Mouse (Mus musculus) thymus, adult 18-20 months (tissue): ENCODE results near the gene Tmem221.

Experiments used
- DNase-seq, 2 experiments: peaks; one replicate each; pipeline ENCODE4 v3.0.0; 2022; ENCODE audit warnings: mixed read lengths in 2 of 2

Gene Tmem221

DNA sequence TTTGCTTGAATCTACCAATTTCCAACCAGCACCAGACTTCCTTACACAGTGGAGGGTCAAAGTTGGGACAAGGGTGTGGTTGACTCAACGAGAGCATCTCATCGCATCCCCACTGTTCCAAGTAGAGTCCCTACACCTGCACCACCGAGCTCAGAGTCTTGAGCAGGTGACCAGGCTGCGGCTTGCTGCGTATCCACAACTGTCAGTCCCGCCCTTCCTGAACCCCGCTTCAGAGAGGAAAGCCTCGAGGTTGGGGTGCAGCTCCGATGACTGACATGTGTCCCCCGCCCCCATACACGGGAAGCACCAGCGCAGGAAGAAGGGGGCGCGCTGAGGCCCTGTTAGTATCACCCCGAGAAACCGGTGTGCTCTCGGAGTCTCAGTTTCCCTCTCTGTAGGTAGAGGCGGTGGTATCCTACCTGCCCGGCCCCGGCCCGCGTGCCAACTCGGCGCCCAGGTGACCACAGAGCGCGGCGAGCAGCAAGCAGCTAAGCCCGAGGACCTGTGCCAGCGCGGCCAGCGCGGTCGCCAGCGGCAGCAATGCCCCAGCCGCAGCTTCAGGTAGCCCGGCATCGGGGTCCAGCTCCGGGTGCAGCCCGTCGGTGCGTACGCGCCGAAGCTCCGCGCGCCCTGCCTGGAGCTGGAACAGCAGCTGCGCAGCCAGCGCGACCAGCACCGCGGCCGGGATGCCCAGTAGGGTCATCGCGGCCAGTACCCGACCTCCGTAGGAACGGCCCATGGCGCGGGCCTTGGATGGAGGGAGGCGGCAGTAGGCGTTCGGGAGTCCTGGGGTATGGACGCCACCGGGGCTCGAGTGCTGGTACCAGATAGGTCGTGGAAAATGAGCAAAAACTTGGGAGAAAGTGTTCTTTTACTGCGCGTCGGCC, at the start of gene Tmem221:
Tmem221 (minus strand) TSS at position 801 of the 887 bp plus-strand sequence.
- DNase-seq = peak; percentile 66 to 75

DNA sequence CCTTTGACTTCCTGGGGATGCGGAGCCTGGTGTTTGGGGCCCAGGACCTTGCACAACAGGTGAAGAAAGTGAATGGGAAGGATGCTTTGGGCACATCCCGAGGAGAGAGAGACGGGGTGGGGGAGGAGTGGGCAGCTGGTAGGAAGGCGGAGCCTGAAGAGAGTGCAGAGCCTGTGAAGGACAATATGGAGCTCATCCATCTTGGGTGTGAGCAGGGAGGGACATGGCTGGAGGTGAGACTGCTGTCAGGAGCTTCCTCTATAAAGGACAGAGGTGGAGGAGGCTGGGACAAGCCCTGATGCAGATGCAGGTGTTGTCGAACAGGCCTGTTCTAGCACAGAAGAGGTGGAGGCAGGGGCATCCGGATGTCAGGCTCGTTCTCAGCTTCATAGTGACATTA, 45.4 kb upstream of the Tmem221 start:
- no peak for DNase-seq

DNA sequence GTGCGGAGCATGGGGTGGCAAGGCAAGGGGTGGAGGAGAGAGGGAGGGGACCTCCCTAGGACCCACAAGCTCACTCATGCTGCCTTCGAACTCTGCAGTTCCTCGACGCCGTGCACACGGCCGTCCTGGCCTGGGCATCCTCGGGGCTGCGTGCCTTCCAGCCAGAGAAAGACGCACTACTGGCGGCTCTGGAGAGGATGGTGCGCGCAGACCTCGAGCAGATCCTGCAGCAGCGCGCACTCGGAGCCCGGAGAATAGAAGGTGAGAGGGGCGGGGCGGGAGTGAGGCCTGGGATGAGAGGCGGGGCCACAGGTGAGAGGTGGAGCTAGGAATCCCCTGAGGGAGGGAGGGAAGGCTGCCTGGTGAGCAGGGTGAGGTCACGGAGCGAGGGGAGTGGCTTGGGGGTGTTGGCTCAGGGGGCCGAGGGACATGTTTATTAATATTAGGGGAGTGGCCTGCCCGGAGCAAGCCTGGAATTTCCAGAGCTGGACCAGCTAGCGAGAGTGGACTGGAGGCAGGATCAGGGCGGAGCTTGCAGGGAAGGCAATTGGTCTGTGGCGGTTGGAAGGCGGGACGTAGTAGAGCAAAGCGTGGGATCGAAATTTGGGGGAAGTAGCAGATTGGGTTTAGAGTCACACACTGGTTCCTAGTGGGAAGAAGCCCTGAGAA, 44.1 kb upstream of the Tmem221 start:
- no peak for DNase-seq

DNA sequence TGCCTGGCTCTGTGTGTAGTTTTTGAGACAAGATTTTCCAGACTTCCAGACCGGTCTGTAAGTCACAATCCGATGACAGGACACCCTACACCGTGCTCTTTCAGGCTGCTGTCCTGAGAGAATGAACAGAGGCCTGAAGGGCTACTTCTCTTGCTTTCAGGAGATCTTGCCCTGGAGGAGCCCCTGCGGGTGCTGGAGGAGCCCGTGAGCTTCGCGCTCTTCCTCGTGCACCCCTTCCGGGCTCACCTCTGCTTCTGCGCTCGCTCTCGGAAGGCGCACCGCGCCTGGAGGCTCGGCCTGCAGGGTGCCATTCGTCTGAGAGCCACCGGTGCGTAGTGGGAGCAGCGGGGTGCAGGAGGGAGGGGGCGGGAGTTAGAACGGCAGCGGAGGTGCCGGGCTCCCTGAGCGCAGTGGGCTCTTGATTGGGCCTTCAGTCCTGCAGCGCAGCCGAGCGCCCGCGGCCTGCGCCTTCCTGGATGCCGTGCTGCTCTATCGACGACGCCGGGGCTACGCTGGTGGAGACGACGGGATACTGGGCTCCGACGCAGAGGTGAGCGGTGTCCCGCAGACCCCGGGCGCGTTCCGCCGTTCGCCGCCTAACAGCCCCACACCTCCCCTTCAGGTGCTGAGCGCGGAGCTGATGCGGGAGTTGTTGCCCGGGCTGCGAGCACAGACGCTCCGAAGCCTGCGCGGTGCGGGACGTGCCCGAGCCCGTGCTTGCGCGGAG, 43.4 kb upstream of the Tmem221 start:
- DNase-seq = no peak

DNA sequence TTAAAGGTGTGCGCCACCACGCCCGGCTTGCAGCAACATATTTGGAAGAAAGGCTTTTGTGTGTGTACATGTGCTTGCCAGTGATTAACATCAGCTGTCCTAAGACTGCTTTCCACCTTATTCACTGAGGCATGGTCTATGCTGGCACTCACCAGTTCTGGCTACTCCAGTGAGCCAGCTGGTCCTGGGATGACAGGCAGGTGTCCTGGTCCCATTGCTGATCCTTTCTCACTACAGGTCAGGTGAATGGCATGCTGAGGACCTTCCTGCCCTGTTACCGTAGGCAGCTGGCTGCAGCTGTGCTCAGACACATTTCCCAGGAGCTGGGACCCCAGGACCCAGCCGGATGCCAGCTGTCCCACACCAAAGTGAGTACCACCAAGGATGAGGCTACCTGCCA, 40.2 kb upstream of the Tmem221 start:
- DNase-seq = no peak

DNA sequence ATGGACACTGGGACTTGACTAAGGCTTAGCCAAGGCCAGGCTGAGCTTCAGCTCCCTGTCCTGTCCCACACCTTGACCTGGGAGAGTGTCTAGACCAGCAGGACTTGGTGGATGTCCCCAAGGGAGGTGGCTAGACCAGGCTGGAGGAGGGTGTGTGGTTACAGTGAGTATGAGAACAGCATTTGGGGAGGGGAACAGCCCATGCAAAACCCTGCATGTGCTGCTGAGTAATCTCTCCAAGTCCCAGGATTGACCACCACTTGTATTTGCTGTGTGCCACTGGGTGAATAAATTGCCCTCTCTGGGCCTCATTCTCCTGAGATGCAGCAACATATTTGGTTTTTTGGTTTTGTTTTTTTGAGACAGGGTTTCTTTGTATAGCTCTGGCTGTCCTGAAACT, 39.7 kb upstream of the Tmem221 start:
- DNase-seq = no peak

DNA sequence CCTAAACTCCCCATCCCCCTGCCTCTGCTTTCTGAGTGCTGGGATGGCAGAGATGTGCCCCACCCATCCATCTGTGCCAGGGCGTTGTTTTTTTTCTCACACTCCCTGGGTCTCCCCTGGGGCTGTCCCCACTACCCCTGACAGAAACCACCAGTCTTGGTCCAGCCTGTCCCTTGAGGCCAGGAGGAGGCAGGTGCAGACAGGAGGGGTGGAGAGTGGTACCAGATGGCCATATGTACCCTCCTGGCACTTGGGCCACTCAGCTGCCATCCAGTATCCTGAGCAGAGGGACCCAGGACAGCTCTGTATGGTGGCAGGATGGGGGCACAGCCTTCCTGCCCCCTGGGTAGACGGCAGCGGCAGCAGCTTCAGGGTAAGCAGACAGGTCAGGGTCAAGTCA, 38.8 kb upstream of the Tmem221 start, which contains the start of gene Fam129c:
Fam129c (plus strand) TSS at position 198 of the 400 bp plus-strand sequence.
- DNase-seq = no peak

DNA sequence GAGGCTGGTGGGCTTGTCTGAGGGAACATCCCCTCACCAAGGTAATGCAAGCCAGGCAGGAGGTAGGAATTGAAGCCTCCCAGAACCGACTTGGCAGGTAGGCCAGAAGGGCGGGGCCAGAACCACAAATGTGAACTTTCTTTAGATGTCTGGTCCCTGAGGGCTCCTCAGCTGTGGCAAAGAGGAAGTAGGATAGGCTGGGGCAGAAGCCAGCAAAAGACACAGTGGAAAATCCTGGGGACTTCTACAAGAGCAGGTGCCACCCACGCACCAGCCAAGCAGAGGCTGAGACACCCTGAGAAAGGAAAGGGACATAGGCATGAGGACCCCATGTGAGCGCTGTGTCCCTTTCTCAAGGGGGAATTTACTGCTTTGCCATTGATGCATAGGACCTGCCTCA, 38.1 kb upstream of the Tmem221 start:
- peak in 1 of 2 experiments; percentile 34 for DNase-seq

DNA sequence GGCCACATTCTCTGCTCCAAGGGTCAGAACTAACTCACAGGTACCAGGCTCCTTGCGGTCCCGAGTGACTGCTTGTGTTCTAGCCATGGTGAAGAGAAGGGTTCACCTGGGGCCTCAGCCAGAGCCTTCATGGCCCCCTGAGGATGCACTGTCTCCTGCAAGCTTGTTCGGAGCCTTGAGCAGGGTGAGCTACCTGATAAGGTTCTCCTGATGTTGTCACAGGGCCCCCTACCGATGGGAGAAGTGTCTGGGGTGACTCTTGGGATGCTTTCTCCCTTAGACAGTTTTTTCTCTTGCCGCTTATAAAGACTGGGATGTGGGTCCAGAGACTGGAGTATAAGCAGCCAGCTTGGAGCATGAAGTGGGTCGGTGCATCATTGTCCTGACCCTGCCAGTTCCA, 37.7 kb upstream of the Tmem221 start:
- DNase-seq = no peak

DNA sequence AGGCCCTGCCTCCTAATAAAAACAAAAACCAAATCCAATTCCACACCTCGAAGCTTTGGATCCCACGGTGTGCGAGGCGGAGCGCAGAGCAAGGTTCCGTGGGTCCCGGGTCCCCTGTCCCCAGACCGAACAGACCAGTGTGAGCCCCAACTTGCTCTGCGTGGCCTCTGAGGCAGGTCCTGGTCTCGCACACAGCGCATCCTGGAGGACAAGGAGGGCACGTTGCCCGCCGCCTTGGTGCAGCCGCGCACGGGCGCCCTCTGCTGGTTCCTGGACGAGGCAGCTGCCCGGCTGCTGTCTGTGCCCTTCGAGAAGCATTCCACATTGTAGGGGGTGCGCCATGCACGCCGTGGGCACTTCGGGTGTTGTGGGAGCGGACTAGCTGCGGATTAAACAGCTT, 37.2 kb upstream of the Tmem221 start:
- peak; percentile 76 to 78 for DNase-seq

DNA sequence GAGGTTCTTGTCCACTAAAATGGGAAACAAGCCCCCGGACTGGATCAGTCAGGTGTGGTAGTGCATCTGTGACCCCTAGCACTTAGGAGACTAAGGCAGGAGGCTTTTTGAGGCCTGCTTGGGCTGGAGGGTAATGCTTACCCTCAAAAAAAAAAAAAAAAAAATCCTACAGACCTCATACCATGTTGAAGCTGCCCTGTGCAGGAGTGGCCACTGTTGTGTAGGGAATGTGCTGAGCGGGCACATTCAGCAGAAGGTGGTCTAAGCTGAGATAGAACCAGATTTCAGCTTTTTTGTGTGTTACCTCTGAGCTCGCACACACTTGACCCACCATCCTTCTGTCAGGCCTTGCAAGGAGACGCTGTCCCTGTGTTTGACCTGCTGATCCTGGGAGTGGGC, 35.7 kb upstream of the Tmem221 start:
- DNase-seq = no peak

DNA sequence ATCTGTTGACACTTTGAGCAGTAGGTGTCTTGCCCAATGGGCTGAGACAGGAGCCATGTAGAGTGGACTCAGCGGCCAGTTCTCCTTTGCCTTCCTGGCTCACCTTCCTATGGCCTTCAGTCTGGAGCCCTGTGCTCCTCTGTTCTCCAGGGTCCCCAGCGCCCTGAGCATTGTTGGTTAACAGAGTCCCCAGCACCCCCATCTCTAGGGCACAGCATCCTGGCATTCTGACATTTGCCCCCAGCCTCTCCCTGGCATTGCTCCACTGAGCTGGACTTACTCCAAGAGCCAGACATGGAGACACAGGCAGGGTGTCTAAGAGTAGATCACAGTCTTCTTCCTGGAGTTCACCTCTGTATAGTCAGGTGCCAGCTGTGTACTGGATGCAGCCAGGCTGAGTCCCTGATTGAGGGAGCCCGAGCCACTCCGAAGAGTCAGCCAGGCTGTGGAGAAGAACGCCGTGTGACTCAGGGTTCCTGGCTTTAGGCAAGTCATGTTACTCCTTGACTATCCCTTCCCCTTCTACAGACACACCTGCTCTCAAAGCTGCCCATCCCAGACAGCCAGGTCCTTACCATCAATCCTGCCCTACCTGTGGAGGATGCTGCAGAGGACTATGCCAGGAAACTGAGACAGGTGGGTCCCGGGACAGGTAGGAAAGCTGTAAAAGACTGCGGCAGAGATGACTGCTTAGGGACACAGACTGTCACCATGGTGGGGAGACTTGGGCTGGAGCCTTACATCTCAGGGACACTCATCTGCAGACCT, 35.1 kb upstream of the Tmem221 start:
- DNase-seq = no peak

DNA sequence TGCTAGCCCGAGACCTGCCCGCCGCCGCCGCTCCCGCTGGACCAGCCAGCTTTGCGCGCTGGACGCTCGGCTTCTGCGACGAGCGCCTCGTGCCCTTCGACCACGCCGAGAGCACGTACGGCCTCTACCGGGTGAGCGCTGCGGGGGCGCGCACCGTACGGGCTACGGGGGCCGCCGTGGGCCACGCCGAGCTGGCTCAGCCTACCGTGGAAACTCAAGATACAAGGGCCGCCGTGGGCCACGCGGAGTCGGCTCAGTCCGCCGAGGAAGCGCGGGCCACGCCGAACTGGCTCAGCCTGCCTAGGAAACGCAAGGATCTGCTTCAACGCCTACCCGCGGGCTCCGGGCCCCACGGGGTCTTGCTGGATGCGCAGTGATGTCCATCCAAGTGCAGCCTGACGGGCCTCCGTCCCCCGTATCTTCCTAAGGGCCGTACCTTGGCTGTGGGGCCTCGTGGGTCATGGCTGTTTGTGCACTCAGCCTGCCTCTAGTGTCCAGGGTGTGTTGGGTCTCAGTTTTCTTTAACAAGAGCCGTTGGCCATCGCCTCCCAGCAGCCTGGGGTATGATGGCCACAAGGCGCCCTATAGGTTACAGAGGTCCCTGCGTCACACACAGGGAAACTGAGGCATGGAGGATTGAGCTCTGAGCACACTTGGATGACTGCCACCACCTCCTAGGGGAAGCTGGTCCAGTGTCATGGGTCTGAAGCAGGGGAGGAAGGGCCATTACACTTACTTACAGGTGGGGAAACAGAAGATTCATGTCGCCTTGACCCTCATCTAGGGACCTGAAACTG, 33.9 kb upstream of the Tmem221 start:
- DNase-seq = peak; percentile 69 to 71

DNA sequence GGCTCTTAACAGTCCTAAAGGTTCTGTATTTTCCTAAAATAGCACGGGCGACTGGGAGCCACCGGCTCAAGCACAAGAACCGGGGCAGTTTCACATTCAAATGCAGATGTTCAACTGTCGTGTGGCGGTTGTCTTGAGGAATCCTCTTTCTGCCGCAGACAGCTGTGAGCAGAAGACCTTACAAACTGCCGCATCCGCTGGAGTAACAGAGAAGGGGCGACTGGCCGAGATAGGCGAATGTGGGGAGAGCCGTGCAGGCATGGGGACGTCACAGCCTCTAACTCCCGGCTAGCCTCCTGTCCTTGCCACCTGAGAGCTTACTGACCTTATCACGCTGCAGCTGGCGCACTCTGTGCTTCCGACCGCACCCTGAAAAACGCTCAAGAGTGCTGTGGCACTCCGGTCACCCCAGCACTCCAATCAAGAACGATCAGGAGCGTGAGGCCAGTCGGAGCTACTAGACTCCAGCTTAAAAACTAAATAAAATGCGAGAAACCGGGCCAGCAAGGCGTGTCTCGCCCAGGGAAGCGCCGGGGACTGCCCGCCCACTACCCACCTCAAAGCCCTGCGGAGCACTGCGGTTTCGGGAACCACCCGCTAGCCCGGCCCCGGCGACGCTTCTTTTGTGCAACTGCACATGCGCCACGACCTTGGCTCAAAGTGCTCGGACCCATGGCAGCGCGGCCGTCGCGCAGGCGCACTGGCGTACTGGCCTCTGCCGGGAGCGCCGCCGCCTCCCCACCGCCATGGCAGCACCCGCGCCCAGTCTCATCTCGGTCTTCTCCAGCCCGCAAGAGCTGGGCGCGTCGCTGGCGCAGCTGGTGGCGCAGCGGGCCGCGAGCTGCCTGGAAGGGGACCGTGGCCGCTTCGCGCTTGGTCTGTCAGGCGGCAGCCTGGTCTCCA, 33.1 kb upstream of the Tmem221 start, which contains the start of gene Pgls:
Pgls (plus strand) TSS at position 706 of the 903 bp plus-strand sequence.
- peak; percentile 92 to 95 for DNase-seq

DNA sequence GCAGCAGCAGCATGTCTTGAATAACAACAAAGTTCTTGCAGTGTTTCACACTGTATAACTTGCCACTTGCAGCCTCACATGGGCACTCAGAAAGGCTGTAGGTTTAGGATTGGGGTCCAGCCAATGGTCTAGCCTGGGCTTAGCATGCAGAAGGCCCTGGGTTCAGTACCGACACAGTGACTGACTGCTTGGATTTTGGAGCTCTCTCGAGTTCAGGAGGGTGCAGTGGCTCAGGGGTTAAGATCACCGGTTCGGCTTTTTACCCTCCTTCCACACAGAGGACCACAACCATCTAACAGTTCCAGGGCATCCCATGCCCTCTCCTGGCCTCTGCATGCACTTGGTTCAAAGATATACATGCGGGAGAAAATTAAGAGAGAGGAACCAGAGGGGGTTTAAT, 32.3 kb upstream of the Tmem221 start:
- DNase-seq = no peak

DNA sequence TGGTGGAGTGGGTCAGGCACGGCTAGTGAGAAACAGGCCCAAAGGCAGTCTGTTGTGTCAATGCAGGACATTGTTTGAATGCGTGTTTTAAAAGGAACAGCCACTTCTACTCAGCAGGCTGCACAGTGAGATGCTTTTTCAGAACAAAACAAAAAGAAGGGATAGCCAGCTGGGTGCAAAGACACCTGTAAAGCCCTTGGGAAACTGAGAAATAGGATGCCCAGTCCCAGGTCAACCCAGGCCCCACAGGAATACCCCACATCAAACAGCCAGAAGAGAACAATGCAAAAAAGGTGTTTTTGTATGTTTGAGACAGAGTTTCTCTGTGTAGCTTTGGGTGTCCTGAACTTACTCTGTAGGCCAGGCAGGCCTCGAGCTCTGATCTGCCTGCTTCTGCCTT, 30.1 kb upstream of the Tmem221 start:
- no peak for DNase-seq

DNA sequence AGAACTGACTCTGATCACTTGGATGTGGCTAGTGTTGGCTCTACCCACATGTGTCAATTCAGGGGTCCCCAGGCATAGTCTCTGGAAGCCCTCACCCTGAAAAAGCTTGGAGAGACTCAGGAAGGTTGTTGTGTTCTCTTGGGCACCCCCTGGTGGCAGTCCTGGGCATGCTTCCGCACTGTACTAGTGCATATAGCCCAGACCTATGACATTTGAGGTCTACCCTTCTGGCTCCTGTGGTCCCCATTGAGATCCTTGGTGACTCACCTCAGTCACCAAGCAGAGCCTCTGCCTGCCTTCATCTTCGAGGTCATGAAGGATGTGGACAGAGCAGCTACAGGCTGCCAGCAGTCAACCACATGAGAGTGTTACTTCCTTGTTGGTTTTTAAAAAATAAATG, 28.2 kb upstream of the Tmem221 start:
- no peak for DNase-seq

DNA sequence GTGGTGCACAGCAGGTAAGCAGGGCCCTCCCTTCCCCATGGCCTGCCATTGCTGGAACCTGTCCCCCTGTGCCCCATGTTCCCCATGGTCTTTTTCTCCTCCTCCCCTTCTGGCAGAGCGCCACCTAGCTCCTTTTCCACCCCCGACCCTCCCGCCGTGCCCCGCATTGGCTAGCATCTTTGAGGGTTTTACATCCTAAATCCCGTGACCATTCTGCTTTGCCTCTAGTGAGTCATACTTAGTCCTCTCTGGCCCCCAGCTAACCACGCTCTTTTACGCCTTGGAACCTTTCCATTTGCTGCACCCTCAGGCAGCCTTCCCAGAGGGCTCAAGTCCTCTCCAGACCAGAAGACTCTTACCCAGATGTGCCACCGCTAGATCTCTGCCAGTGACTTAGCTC, 21.5 kb upstream of the Tmem221 start:
- DNase-seq = no peak

DNA sequence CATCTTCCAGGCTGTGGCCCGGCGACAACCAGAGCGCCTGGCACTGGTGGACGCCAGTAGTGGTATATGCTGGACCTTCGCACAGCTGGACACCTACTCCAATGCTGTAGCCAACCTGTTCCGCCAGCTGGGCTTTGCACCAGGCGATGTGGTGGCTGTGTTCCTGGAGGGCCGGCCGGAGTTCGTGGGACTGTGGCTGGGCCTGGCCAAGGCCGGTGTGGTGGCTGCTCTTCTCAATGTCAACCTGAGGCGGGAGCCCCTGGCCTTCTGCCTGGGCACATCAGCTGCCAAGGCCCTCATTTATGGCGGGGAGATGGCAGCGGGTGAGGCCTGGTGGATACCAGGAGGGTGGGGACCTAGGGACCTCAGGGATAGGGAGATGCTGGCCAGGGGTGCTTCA, 20.8 kb upstream of the Tmem221 start:
- no peak for DNase-seq

DNA sequence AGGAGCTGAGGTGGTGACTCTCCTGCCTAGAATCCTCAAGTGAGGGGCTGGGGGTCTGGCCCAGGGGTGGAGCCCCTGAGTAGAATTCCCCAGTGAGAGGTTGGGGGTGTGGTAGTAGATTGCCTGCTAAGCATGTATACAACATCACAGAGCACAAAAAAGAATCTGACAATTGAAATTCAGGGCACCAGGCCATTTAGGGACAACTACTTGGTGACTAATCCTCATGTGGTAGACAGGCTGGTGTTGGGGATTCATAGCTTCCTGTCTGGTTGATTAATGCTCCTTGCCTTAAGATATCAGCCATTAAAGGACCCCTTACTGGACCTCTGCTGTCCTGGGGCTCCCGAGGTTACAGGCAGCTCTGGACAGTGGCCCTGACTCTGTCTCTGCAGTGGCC, 20.3 kb upstream of the Tmem221 start:
- no peak for DNase-seq
